ENCODE assay signal across 12 mouse cellular contexts in genomic region chr7:124857106-124857505, GRCm38 (mm10).
"Had no signal": no experiment of that assay in that cellular context is flagged by ENCODE, and none has a peak within 500 bp of the region (broad histone marks: within the 10 kb centered on the region; RNA-seq: fewer than 3 reads in every experiment).

No protein-coding gene starts in this region.

- H3K4me1 ChIP-seq: liver, embryonic 13.5 days had no signal

- H3K27ac ChIP-seq: kidney, postnatal 0 days; layer of hippocampus, adult 2 months; liver, embryonic 13.5 days had no signal

- H3K9me3 ChIP-seq: liver, embryonic 13.5 days had no signal

- DNase-seq: kidney, postnatal 25 days; layer of hippocampus, adult 9-11 months; liver, embryonic 13.5 days; lung, adult 2 months; lung, postnatal 14 days; lung, postnatal 4 days; midbrain, embryonic 14.5 days; thymus, adult 18-20 months; thymus, postnatal 36 days had no signal

- H3K4me2 ChIP-seq: liver, embryonic 13.5 days; midbrain, embryonic 11.5 days had no signal

- H3K9ac ChIP-seq: liver, embryonic 13.5 days had no signal

- H3K4me3 ChIP-seq: layer of hippocampus, adult 2 months; liver, embryonic 13.5 days had no signal

- H3K36me3 ChIP-seq: liver, embryonic 13.5 days had no signal

- H3K27me3 ChIP-seq: liver, embryonic 13.5 days had no signal
